Mouse (Mus musculus) erythroid progenitor cell, adult 5-6 weeks (primary cell): Measurements from ENCODE around the gene Wasl. TPM values are rescaled to one million over a fixed set of nuclear protein-coding genes. Genes with fewer than 3 reads are reported as not detected.

Experiments used
- ATAC-seq: replicated peaks from 2 replicates; pipeline ENCODE4 v1.8.0; 2016; ENCODE audit warnings: moderate number of reproducible peaks, mild to moderate bottlenecking, moderate TSS enrichment, inconsistent platforms; ENCODE audit not compliant: poor library complexity, low FRiP score, severe bottlenecking
- total RNA-seq, 2 experiments: library from RNA; stranded (forward) in 1 of 2; stranded (reverse) in 1 of 2; fragments of 150-400 nt in 1 of 2; fragments of 186-747, 209-891 nt in 1 of 2; gene quantifications; 2 replicates each; pipeline versions ENCODE4 v1.2.3 to v1.2.4; 2015 to 2017; ENCODE audit warnings: low replicate concordance in 2 of 2

The Wasl gene
- total RNA-seq, 2 experiments from 2014 or later = 14.8 to 20.5 TPM

DNA sequence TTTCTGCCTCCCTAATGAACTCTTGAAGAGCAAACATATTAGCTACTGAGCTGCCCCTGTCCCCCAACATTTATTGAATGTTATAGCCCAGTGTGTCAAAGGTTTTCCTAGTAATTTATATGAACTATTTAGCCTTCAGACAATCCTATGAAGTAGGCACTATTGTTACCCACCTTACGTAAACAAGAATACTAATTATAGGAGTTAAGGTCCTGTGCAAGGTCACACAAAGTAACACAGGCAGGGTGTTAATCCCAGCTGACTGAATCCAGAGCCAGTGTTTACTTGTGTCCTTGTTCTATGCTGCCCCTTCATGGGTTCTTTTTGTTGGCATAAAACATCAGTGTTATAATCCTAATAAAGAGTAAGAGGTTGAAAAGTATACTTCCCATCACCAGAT, 95.1 kb downstream of the Wasl start:
- ATAC-seq = no peak

GRCm38 (mm10) chr6:24568963-24569362, 95.8 kb downstream of the Wasl start:
- ATAC-seq = no peak

DNA sequence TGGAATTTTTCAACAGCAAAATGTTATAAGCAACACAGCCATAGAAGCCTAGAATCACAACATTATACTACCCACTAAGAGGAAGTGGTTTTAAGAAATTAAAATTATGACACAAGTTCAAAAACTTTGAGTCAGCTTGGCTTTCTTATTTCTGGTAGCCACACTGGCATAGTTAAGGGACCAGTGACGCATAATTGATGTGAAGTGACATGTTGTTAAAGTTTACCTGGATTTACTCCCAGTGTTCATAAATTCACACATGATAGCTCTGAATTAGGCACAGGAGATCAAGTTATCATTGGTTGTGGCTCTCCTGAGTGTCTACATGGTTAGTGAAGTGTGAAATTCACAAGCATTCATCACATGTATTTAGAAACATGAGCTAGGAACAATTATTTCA, 99.9 kb downstream of the Wasl start:
- ATAC-seq = no peak

- no peak for ATAC-seq
These were observed 100.7 kb downstream of the Wasl start for GRCm38 (mm10) chr6:24564081-24564480.

Other genes starting within 250 kb of the Wasl start
- gene Iqub, start 149.9 kb downstream of the Wasl start, total RNA-seq (2015; ENCODE audit: low replicate concordance) = not detected in 2 replicates
- gene Iqub, start 149.9 kb downstream of the Wasl start, total RNA-seq (2017; ENCODE audit: low replicate concordance) = 1.1 TPM in 1 of 2 replicates, not detected in the other
- gene Ndufa5, start 137.0 kb downstream of the Wasl start, total RNA-seq (2015; ENCODE audit: low replicate concordance) = 99.8 and 122 TPM in 2 replicates
- 80.4 and 150 TPM in 2 replicates for gene Ndufa5, start 137.0 kb downstream of the Wasl start, total RNA-seq (2017; ENCODE audit: low replicate concordance)
- not detected in 2 replicates for gene Asb15, start 136.9 kb downstream of the Wasl start, total RNA-seq (2015; ENCODE audit: low replicate concordance)
- 0.13 TPM in 1 of 2 replicates, not detected in the other for gene Asb15, start 136.9 kb downstream of the Wasl start, total RNA-seq (2017; ENCODE audit: low replicate concordance)
- not detected in 2 replicates for gene Lmod2, start 67.2 kb downstream of the Wasl start, total RNA-seq (2015; ENCODE audit: low replicate concordance)
- gene Lmod2, start 67.2 kb downstream of the Wasl start, total RNA-seq (2017; ENCODE audit: low replicate concordance) = not detected in 2 replicates
- not detected in 2 replicates for gene Hyal6, start 68.2 kb upstream of the Wasl start, total RNA-seq (2015; ENCODE audit: low replicate concordance)
- gene Hyal6, start 68.2 kb upstream of the Wasl start, total RNA-seq (2017; ENCODE audit: low replicate concordance) = not detected in 2 replicates
- gene Hyal4, start 83.3 kb upstream of the Wasl start, total RNA-seq (2015; ENCODE audit: low replicate concordance) = not detected in 2 replicates
- gene Hyal4, start 83.3 kb upstream of the Wasl start, total RNA-seq (2017; ENCODE audit: low replicate concordance) = not detected in 2 replicates
- gene Spam1, start 126.2 kb upstream of the Wasl start, total RNA-seq (2015; ENCODE audit: low replicate concordance) = not detected in 2 replicates
- not detected in 2 replicates for gene Spam1, start 126.2 kb upstream of the Wasl start, total RNA-seq (2017; ENCODE audit: low replicate concordance)
- not detected in 2 replicates for gene Hyal5, start 193.0 kb upstream of the Wasl start, total RNA-seq (2015; ENCODE audit: low replicate concordance)
- gene Hyal5, start 193.0 kb upstream of the Wasl start, total RNA-seq (2017; ENCODE audit: low replicate concordance) = not detected in 2 replicates